Mouse (Mus musculus) intestine, postnatal 0 days (tissue): ENCODE measurements at regions not wholly inside any gene's neighbourhood (a gene's known extent, or its start where the extent isn't known, plus 50 kb on each side); places are given as distances from the start of the nearest gene placed in this dataset.

Source experiments
- ATAC-seq: fragments of 200-750 bp; cut with Nextera tagmentation; 2 replicates; pipeline ENCODE4 v1.8.0; 2017; ENCODE audit warnings: mild to moderate bottlenecking, moderate TSS enrichment, moderate library complexity
- H3K27ac ChIP-seq: fragments of 300-500 bp; sonication (generic); 2 replicates; pipeline ENCODE4 v1.5.1; 2014; ENCODE audit warnings: mild to moderate bottlenecking, low read depth, low read length, moderate library complexity
- H3K27me3 ChIP-seq: fragments of 300-500 bp; sonication (generic); replicated peaks from 2 replicates; pipeline ENCODE4 v1.6.1; 2014; ENCODE audit warnings: low read length, mixed read lengths; ENCODE audit not compliant: control insufficient read depth, insufficient read depth
- H3K36me3 ChIP-seq: fragments of 300-500 bp; sonication (generic); 2 replicates; pipeline ENCODE4 v1.6.1; 2014; ENCODE audit warnings: mild to moderate bottlenecking, moderate library complexity; ENCODE audit not compliant: control insufficient read depth, insufficient read depth
- H3K4me1 ChIP-seq: fragments of 300-500 bp; sonication (generic); replicated peaks from 2 replicates; pipeline ENCODE4 v1.6.1; 2014; ENCODE audit warnings: antibody characterized with exemption, low read length, mixed read lengths; ENCODE audit not compliant: control insufficient read depth, insufficient read depth
- H3K4me2 ChIP-seq: fragments of 300-500 bp; sonication (generic); replicated peaks from 2 replicates; pipeline ENCODE4 v1.6.1; 2014; ENCODE audit warnings: low read depth, mild to moderate bottlenecking, moderate library complexity
- H3K4me3 ChIP-seq: fragments of 300-500 bp; sonication (generic); 2 replicates; pipeline ENCODE4 v1.5.1; 2014; ENCODE audit warnings: low read depth, low read length
- H3K9ac ChIP-seq: fragments of 300-500 bp; sonication (generic); 2 replicates; pipeline ENCODE4 v1.6.1; 2014; ENCODE audit warnings: mild to moderate bottlenecking, low read depth, low read length
- H3K9me3 ChIP-seq: fragments of 300-500 bp; sonication (generic); 2 replicates; pipeline ENCODE4 v1.6.1; 2016; ENCODE audit warnings: mixed run types; ENCODE audit not compliant: control insufficient read depth
- CTCF ChIP-seq: sonication (generic); IDR thresholded peaks from 2 replicates; pipeline ENCODE4 v1.5.1; 2016; ENCODE audit warnings: low read depth, mild to moderate bottlenecking, control low read depth, antibody characterized with exemption, moderate library complexity
- WGBS: fragments of 180-500 bp; shearing (Covaris S2); extraction: QIAGEN DNeasy Blood & Tissue Kit; methylation state at CpG from one replicate; pipeline ENCODE4 v1.1.7; 2014; 5-methylcytosine and 5-hydroxymethylcytosine counted together

DNA sequence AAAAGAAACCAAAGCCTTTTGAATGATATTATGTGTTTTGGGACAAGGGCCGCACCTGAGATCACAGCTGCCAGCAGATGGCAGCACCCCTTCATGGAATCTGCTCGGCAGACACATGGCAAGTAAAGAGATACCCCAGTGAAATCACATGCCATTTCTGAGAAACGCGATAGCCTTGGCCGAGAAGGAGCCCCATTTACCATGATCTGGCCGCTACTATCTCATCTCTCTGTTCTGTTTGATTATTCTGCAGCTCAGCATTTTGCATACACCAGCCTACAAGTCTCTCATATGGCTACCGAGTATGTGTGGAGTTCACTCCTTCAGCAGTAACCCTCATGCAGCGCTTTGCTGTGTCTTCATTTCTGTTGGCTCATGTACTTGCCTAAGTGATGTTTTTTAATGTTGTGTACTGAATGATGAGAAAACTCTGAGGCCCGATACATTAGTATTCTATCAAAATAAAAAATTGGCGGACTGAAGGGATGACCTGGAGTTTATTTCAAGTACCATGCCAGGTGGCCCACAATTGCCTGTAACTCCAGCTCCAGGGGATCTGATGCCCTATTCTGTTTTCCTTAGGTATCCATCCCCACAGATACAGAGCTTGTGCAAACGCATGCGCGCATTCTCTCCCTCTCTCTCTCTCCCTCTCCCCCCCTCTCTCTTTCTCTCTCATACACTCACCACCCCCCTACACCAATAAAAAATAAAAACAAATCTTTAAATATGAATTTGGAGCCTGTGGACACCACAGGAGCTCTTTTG lies 2303.6 kb downstream of the 4930444P10Rik start:
- Histone ChIP-seq H3K9me3 (0 out of 2 replicates have a peak, but pooled peaks cover 4% of the 10 kb centered on the region), H3K36me3 (no peaks in the 10 kb centered on the region), H3K4me2 (peak overlapping the region; percentile 24), H3K27me3 (no peaks in the 10 kb centered on the region), H3K4me3 (no peak overlapping the region), H3K9ac (no peak overlapping the region), H3K27ac (no peak overlapping the region), H3K4me1 (no peaks in the 10 kb centered on the region)
- WGBS = 44% methylated on average over 13 of the region's 13 CpGs
- ATAC-seq = peak; percentile 59
- peak; percentile 94 for TF ChIP-seq CTCF

DNA sequence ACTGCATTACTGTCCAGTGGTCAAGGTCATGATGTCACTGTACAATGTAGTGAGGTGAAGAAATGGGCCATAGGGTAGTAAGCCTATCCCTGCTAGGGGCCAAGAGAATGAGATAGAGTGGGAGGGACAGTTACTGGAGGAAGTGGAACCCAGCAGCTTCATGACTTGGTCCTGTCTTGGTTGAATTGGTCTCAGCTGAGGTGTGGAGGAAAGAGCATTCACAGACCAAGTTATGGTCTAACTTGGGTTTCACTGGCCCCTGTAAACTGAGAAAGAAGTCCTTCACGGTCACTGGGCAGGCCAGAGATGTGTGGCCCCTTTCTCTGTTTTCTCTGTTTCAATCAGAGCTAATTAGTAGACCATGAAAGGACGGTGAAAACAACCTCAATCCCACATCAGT lies 2306.1 kb downstream of the 4930444P10Rik start:
- 79% methylated on average over 2 of the region's 2 CpGs for WGBS
- H3K9me3 ChIP-seq = 0 out of 2 replicates have a peak, but pooled peaks cover 4% of the 10 kb centered on the region
- ATAC-seq = no peak
- no peak overlapping the region for H3K4me3 ChIP-seq
- no peaks in the 10 kb centered on the region for H3K27me3 ChIP-seq
- no peak overlapping the region for H3K4me2 ChIP-seq
- no peak overlapping the region for H3K27ac ChIP-seq
- TF ChIP-seq CTCF = no peak
- no peaks in the 10 kb centered on the region for H3K4me1 ChIP-seq
- H3K36me3 ChIP-seq = no peaks in the 10 kb centered on the region
- no peak overlapping the region for H3K9ac ChIP-seq

DNA sequence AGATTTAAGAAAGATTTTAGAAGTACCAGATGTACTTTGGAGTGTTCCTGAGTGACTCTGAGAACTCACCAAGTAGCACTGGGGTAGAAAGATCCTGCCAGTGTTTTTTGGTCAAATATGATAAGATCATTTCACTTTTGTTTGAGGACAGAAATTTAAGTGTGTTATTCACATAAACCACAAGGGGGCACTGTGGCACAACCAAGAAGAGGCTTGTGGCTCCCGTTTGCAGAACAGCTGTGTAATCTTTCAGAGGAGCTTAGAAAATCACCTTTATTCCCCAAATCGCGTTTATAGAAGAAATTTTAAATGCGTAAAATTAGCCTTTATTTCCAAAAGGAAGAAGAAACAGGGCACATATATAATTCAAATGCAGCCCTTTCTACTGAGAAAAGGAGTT lies 2308.7 kb downstream of the 4930444P10Rik start:
- Histone ChIP-seq H3K9me3 (no peaks in the 10 kb centered on the region), H3K4me3 (no peak overlapping the region), H3K27ac (no peak overlapping the region), H3K4me1 (no peaks in the 10 kb centered on the region), H3K36me3 (no peaks in the 10 kb centered on the region), H3K27me3 (no peaks in the 10 kb centered on the region), H3K4me2 (no peak overlapping the region), H3K9ac (no peak overlapping the region)
- WGBS = 8% methylated on average over 4 of the region's 4 CpGs
- TF ChIP-seq CTCF = peak; percentile 87
- no peak for ATAC-seq

DNA sequence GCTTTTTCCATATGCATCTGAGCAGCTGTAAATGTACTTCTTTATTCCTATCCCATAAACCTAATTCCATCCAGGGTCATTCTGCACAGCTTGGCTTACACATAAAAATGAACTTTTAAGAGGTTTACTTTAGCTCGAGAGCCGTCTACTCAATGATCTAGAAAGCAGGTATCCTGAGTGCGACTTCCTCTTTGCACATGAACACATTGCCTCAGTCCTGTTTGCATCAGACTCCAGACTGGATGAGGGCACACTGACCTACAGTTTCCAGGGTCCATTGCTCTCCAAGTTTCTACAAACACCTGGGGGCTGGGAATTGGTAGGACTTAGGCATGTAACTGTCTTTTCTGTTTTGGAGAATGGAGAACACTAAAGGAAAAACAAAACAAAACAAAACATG lies 2310.5 kb downstream of the 4930444P10Rik start:
- no peak for ATAC-seq
- Histone ChIP-seq H3K4me2 (no peak overlapping the region), H3K36me3 (no peaks in the 10 kb centered on the region), H3K9ac (no peak overlapping the region), H3K9me3 (no peaks in the 10 kb centered on the region), H3K27ac (no peak overlapping the region), H3K4me1 (no peaks in the 10 kb centered on the region), H3K4me3 (no peak overlapping the region), H3K27me3 (no peaks in the 10 kb centered on the region)
- 72% methylated on average over 3 of the region's 3 CpGs for WGBS
- no peak for TF ChIP-seq CTCF

DNA sequence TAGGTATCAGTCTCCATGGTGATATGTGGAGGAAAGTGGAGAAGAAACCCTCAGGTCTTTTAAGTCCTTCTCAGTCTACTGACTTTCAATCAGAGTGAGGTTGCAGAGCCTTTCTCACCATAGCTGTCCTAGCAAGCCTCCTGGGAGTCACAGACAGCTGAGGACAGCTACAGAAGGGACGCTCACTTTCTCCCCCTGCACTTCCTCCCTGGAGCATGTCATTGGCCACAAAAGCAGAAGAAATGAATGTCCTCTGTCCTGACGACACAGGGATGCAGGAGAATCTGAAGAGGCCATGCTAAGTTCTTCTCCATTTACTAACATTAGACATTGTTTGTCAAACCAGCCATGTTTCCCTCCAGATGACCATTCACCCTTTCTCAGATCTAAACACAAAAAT lies 2321.0 kb downstream of the 4930444P10Rik start:
- WGBS = 45% methylated on average over 2 of the region's 2 CpGs
- Histone ChIP-seq H3K4me1 (no peaks in the 10 kb centered on the region), H3K9me3 (no peaks in the 10 kb centered on the region), H3K27me3 (no peaks in the 10 kb centered on the region), H3K4me3 (no peak overlapping the region), H3K4me2 (no peak overlapping the region), H3K27ac (no peak overlapping the region), H3K36me3 (no peaks in the 10 kb centered on the region), H3K9ac (no peak overlapping the region)
- TF ChIP-seq CTCF = no peak
- ATAC-seq = no peak

DNA sequence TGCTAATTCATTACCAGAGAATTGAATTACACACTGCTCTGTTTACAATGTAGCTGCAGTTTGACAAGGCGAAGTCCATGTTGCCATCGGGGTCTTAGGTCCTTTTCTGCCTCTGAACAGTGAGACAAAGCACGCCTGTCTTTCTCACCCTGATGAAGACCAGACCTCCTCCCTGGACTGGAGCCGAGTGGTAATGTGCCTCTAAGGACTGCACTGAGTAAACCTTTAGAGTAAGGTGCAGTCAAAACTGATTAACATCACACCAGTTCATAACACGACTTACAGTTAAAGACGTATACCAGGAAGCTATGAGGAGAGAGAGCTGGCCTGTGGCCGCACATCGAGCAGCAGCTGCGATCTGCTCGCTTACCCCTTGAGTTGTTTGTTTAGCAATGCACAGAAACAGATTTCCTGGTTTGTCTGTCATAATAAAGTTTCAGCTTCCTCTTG lies 2322.1 kb downstream of the 4930444P10Rik start:
- no peaks in the 10 kb centered on the region for H3K27me3 ChIP-seq
- no peak for TF ChIP-seq CTCF
- 18% methylated on average over 10 of the region's 10 CpGs for WGBS
- H3K9ac ChIP-seq = no peak overlapping the region
- H3K4me2 ChIP-seq = peak overlapping the region; percentile 41
- no peak overlapping the region for H3K27ac ChIP-seq
- H3K4me1 ChIP-seq = no peaks in the 10 kb centered on the region
- H3K4me3 ChIP-seq = no peak overlapping the region
- H3K36me3 ChIP-seq = no peaks in the 10 kb centered on the region
- ATAC-seq = 0 out of 2 replicates have a peak, but pooled peaks have one; percentile 36
- H3K9me3 ChIP-seq = no peaks in the 10 kb centered on the region
